Mouse (Mus musculus) right cerebral cortex, adult 18-20 months (tissue): Measurements from ENCODE around the gene Izumo4.

Experiments used
- DNase-seq: peaks from one replicate; pipeline ENCODE4 v3.0.0; 2022; ENCODE audit warnings: mixed read lengths

The Izumo4 gene

DNA sequence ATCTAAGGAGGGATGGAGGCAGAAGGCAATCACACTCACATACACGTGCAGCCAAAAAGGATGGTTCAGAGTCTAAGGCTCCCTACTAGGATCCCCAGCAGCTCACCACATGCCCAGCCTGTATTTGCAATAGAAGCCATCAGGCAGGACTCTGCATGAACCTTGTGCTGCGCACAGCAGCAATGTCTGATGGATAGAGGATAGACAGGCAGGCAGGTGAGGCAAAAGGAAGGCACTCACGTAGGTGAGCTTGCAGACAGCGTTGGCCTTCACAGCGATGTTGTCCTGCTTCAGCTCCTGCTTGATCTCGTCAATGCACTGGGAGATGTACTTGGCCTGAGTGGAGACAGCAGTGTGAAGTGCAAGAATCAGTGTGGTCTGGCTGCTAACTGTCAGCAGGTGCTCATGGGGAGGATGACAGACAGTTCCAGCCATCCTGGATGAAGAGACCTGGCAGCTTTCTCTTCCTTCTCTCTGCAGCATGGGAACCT, 30.7 kb downstream of the Izumo4 start:
- DNase-seq, result no peak

GRCm38 (mm10) chr10:80736731-80737130, 34.7 kb downstream of the Izumo4 start:
- no peak for DNase-seq

DNA sequence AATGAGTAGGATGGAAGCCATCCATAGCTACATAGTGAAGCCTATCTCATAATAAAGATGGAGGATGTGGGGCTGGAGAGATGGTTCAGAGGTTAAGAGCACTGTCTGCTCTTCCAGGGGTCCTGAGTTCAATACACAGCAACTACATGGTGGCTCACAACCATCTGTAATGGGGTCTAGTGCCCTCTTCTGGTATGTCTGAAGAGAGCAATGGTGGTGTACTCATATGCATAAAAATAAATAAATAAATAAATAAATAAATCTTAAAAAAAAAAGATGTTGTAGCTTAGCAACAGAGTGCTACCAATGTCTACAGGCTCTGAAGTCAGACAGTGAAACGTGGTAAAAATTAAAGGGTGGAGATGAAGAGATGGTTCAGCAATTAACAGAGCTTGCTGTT, 36.7 kb downstream of the Izumo4 start:
- no peak for DNase-seq

GRCm38 (mm10) chr10:80741146-80741545, 39.2 kb downstream of the Izumo4 start:
- DNase-seq, result no peak

GRCm38 (mm10) chr10:80741634-80742179, 39.7 kb downstream of the Izumo4 start:
- no peak for DNase-seq

DNA sequence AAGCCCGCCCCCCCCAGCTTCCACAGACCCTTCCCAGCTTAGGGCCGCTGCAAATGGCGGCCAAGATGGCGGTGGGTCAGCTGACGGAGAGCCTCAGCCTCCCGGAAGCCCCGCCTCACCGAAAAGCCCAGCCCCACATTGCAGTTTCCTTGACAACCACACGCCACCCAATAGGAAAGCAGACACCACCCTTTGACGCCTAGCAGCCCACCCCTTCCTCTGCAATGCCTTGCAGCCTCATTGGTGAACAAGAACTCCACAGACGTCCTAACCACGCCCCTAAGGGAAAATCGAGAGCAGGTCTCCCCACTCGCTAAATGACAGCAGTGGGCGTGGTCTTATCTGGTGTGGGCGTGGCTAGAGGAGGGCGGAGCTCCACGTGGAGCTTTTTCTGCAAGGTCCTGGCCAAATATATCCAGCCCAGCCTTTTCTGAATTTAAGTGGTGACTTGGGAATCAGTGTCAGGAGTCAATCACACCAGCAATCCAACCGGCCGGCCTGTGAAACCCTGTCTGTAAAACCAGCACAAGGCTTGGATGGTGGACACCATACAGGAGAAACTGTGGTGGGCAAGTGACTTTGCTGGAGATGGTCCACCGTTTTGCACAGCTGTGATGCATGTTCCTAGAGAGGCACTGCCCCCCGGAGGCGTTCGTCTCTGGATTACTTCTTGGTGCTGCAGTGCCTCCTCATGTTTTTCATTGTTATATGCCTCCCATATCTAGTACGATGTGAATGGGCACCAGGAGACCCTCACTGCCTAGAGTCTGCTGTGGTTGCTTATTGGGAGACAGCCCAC, 40.4 kb downstream of the Izumo4 start, which contains the start of gene Ap3d1:
Ap3d1 (minus strand) TSS at position 85 of the 799 bp plus-strand sequence.
- peak; percentile 99 for DNase-seq

GRCm38 (mm10) chr10:80744262-80744661, 42.3 kb downstream of the Izumo4 start:
- DNase-seq, result no peak

- peak; percentile 79 for DNase-seq
These were observed 45.4 kb downstream of the Izumo4 start for GRCm38 (mm10) chr10:80747410-80747809.

DNA sequence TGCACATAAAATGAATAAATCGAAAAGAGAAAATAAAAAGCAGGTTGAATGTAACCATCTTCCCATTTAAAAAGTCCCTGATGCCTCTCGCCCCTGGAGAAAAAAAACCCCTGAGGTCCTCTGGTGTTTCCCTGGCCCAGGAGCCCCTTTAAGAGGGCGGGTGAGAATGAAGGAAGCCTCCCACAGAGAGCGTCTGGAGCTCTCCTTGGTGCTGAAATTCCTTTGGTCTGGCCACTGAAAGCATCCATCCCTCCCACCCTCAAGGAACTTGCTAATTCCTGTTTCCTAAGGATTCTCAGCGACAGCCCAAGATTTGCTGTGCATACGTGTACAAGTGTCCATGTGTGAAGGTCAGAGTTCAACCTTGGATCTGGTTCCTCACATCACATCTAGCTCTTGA, 46.6 kb downstream of the Izumo4 start:
- DNase-seq, result no peak

DNA sequence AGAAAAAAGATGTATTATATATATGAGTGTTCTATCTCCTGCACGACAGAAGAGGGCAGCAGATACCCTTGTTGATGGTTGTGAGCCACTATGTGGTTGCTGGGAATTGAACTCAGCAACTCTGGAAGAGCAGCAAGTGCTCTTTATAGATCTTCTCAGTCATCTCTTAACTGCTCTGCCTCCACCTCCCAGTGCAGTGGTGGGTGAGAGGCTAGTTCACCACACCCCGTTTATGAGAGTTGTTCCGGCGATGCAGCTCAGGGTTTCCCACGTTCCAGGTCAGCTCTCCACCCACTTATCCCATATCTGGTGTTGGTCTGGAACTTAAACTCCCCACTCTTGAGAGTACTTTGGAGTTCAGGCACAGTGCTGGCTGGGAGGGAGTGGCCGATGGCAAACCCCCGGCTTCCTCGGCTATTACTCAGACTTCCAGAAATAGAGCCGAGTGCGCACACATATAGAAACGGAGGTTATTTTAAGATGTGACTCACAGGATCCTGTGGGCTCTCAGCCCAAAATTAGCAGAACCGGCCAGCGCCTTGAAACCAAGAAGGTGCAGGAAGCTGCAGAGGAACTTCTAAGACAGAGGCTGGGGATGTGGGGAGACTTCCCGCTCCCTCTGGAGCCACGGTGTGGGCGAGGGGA, 49.3 kb downstream of the Izumo4 start:
- peak; percentile 82 for DNase-seq

GRCm38 (mm10) chr10:80752079-80752625, 50.2 kb downstream of the Izumo4 start:
- no peak for DNase-seq

- peak; percentile 98 for DNase-seq
These were observed 52.8 kb downstream of the Izumo4 start, which contains the start of gene Dot1l for GRCm38 (mm10) chr10:80754594-80755290. Gene Dot1l, plus strand, starts transcription at chr10:80755206.
